Mouse (Mus musculus) hindbrain, embryonic 16.5 days (tissue): ENCODE results near the gene Zfp326. TPM values are rescaled to one million over a fixed set of nuclear protein-coding genes. Genes with fewer than 3 reads are reported as not detected.
A peak's percentile ranks its signal among the peaks of the same experiment; 100 is the strongest.

Experiments
- ATAC-seq: fragments of 200-750 bp; cut with Nextera tagmentation; 2 replicates; pipeline ENCODE4 v1.8.0; 2017; ENCODE audit warnings: moderate TSS enrichment, moderate library complexity
- H3K27ac ChIP-seq: fragments of 300-500 bp; sonication (generic); 2 replicates; pipeline ENCODE4 v1.5.1; 2014; ENCODE audit warnings: low read depth, mild to moderate bottlenecking, control low read depth, low read length, moderate library complexity
- H3K27me3 ChIP-seq: fragments of 300-500 bp; sonication (generic); replicated peaks from 2 replicates; pipeline ENCODE4 v1.6.1; 2014; ENCODE audit warnings: low read length; ENCODE audit not compliant: control insufficient read depth, insufficient read depth
- H3K36me3 ChIP-seq: fragments of 300-500 bp; sonication (generic); 2 replicates; pipeline ENCODE4 v1.6.1; 2014; ENCODE audit warnings: mild to moderate bottlenecking, low read length, moderate library complexity, mixed read lengths; ENCODE audit not compliant: control insufficient read depth, insufficient read depth
- H3K4me1 ChIP-seq: fragments of 300-500 bp; sonication (generic); 2 replicates; pipeline ENCODE4 v1.6.1; 2014; ENCODE audit warnings: low read depth, low read length; ENCODE audit not compliant: control insufficient read depth, insufficient read depth
- H3K4me2 ChIP-seq: fragments of 300-500 bp; sonication (generic); 2 replicates; pipeline ENCODE4 v1.6.1; 2014; ENCODE audit warnings: mild to moderate bottlenecking, low read length, control low read depth, moderate library complexity
- H3K4me3 ChIP-seq: fragments of 300-500 bp; sonication (generic); 2 replicates; pipeline ENCODE4 v1.5.1; 2014; ENCODE audit warnings: mild to moderate bottlenecking, low read length, control low read depth, moderate library complexity
- H3K9ac ChIP-seq: fragments of 300-500 bp; sonication (generic); 2 replicates; pipeline ENCODE4 v1.6.1; 2014; ENCODE audit warnings: low read depth, mild to moderate bottlenecking, control low read depth, low read length, moderate library complexity
- H3K9me3 ChIP-seq: fragments of 300-500 bp; sonication (generic); 2 replicates; pipeline ENCODE4 v1.6.1; 2014; ENCODE audit warnings: mild to moderate bottlenecking, low read length, moderate library complexity; ENCODE audit not compliant: control insufficient read depth
- WGBS: fragments of 180-500 bp; shearing (Covaris S2); extraction: QIAGEN DNeasy Blood & Tissue Kit; methylation state at CpG from one replicate; pipeline ENCODE4 v1.1.7; 2014; 5-methylcytosine and 5-hydroxymethylcytosine counted together
- polyA plus RNA-seq: library from polyadenylated mRNA; unstranded; fragments of >200 nt; fragmentation: Nextera tagmentation; extraction: Ambion mirVana; gene quantifications from 2 replicates; pipeline ENCODE4 v1.2.1, GENCODE M21; 2015

Zfp326 gene
- polyA plus RNA-seq, 1 experiment from 2014 or later, result 39.7 TPM

DNA sequence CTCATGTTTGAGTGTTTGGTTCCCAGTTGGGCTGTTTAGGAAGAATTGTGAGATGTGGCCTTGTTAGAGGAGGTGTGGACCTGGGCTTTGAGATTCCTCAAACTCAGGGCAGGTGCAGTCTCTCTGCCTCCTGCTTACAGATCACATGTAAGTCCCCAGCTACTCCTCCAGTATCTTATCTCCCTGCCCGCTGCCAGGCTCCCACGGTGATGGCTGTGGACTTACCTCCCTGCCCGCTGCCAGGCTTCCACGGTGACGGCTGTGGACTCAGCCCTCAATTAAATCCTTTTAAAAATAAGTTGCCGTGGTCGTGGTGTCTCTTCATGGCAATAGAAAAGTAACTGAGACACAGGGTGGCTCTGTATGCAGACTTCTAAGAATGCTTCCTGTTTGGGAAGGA is 3.4 kb upstream of the Zfp326 start:
- Histone ChIP-seq H3K4me2 (no peak overlapping the region), H3K27me3 (no peaks in the 10 kb centered on the region), H3K9me3 (no peaks in the 10 kb centered on the region), H3K36me3 (no peaks in the 10 kb centered on the region), H3K4me3 (no peak overlapping the region), H3K9ac (no peak overlapping the region), H3K27ac (no peak overlapping the region), H3K4me1 (peaks cover 7% of the 10 kb centered on the region)
- ATAC-seq, result no peak
- 47% methylated on average over 7 of the region's 7 CpGs for WGBS

DNA sequence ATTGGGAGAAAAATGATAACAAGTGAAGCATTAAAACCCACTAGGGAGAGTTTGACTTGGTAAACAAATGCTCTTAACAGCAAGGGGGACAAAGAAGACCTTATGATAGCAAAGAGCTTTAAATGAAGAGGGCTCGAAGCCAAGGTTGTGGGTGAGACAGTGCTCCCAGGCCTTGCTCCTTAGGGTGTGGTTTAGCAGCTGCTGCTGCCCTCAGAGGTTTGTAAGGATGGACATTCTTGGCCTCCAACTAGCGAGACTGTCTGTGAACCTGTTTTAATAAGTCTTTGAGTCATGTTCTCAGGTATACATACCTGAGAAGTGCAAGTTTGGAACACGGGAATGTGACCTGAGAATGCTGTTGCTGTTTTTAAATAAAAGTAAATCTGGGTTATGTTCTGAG is 2.6 kb upstream of the Zfp326 start:
- H3K4me2 ChIP-seq, result no peak overlapping the region
- no peaks in the 10 kb centered on the region for H3K9me3 ChIP-seq
- H3K27me3 ChIP-seq, result no peaks in the 10 kb centered on the region
- peaks cover 15% of the 10 kb centered on the region for H3K4me1 ChIP-seq
- H3K9ac ChIP-seq, result no peak overlapping the region
- H3K36me3 ChIP-seq, result no peaks in the 10 kb centered on the region
- H3K4me3 ChIP-seq, result no peak overlapping the region
- H3K27ac ChIP-seq, result no peak overlapping the region
- ATAC-seq, result no peak
- 74% methylated on average over 3 of the region's 3 CpGs for WGBS

GRCm38 (mm10) chr5:105874476-105874875 is 1.9 kb upstream of the Zfp326 start:
- Histone ChIP-seq H3K27ac (no peak overlapping the region), H3K4me2 (no peak overlapping the region), H3K4me1 (peaks cover 18% of the 10 kb centered on the region), H3K36me3 (no peaks in the 10 kb centered on the region), H3K27me3 (no peaks in the 10 kb centered on the region), H3K4me3 (no peak overlapping the region), H3K9me3 (no peaks in the 10 kb centered on the region), H3K9ac (no peak overlapping the region)
- ATAC-seq, result no peak
- WGBS, result 96% methylated on average over 11 of the region's 11 CpGs

- WGBS, result under 1% methylated on average over 34 of the region's 46 CpGs
- Histone ChIP-seq H3K4me1 (peaks cover 23% of the 10 kb centered on the region), H3K9me3 (no peaks in the 10 kb centered on the region), H3K9ac (peak overlapping the region; percentile 99), H3K36me3 (no peaks in the 10 kb centered on the region; the same call in 1 of the 2 replicates), H3K4me2 (peak overlapping the region; percentile 77), H3K27me3 (no peaks in the 10 kb centered on the region), H3K27ac (peak overlapping the region; percentile 91), H3K4me3 (peak overlapping the region; percentile 72)
- ATAC-seq, result peak; percentile 0; the same call in 1 of the 2 replicates
Observed at GRCm38 (mm10) chr5:105876925-105877774, 785 bp downstream of the Zfp326 start.

DNA sequence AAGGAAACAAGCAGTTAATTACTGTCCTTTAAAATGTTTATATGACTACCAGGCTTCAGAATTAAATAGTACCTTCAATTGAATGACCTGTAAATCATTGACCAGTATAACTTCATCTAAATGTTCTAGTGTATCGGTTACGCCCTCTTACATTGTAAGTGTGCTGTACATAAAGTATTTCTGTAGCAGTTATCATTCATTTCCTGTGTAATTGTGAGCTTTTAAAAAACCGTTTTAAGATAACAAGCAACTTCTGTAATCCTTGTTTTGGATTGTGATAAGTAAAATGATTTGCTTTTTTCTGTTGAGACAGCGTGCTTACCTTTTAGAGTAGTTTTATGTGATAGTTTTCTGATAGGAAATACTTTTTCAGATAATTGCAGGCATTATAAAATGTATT is 11.0 kb downstream of the Zfp326 start:
- 94% methylated on average over 4 of the region's 4 CpGs for WGBS
- no peaks in the 10 kb centered on the region for H3K4me1 ChIP-seq
- H3K9ac ChIP-seq, result no peak overlapping the region
- H3K4me3 ChIP-seq, result no peak overlapping the region
- no peak overlapping the region for H3K27ac ChIP-seq
- no peaks in the 10 kb centered on the region for H3K27me3 ChIP-seq
- ATAC-seq, result no peak
- no peaks in the 10 kb centered on the region for H3K9me3 ChIP-seq
- no peak overlapping the region for H3K4me2 ChIP-seq
- H3K36me3 ChIP-seq, result peaks cover 7% of the 10 kb centered on the region; the same call in 1 of the 2 replicates

DNA sequence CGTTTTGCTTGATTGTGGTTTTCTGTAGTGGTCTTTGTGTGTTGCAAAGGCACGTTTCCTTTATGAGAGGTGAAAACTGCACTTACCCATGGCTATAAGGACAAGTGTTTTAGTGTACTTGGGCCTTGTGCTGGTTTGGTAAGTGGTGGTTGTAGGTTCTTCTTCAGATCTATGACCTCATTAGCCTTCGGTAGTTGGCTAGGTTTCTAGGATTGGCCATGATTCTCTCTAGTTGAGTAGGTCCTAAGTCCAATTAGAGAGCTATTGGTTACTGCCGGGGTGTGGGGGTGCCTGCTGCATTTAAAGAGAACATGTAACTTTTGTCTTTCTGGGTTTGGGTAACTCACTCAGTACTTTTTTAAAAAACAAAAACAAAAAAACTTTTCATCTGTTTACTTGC is 21.8 kb downstream of the Zfp326 start:
- 98% methylated on average over 4 of the region's 4 CpGs for WGBS
- Histone ChIP-seq H3K4me1 (no peaks in the 10 kb centered on the region), H3K9ac (no peak overlapping the region), H3K36me3 (peaks cover 11% of the 10 kb centered on the region), H3K4me3 (no peak overlapping the region), H3K27me3 (no peaks in the 10 kb centered on the region), H3K27ac (no peak overlapping the region), H3K9me3 (no peaks in the 10 kb centered on the region), H3K4me2 (no peak overlapping the region)
- ATAC-seq, result no peak

GRCm38 (mm10) chr5:105909209-105909608 is 32.8 kb downstream of the Zfp326 start:
- H3K4me2 ChIP-seq, result no peak overlapping the region
- H3K36me3 ChIP-seq, result peaks cover 28% of the 10 kb centered on the region
- H3K27me3 ChIP-seq, result no peaks in the 10 kb centered on the region
- no peak overlapping the region for H3K9ac ChIP-seq
- H3K4me3 ChIP-seq, result no peak overlapping the region
- ATAC-seq, result no peak
- WGBS, result 90% methylated on average over 5 of the region's 5 CpGs
- no peaks in the 10 kb centered on the region for H3K9me3 ChIP-seq
- H3K4me1 ChIP-seq, result no peaks in the 10 kb centered on the region
- no peak overlapping the region for H3K27ac ChIP-seq

DNA sequence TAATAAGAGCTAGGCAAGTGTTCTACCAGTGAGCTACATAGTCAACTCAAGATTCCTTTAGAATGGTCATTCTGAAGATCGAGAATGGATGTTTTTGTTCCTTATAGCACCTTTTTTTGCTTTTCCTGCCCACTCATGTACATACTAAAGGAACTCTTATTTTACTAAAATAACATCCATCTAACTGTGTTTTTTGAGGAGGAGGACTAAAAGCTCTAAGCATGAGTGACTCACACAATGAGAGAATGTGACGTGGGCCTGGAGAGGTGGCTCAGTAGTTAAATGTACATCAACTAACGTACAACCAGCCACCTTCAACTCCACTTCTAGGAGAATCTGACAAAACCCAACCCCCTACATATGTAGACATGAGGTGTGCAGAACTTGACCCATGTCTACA is 33.3 kb downstream of the Zfp326 start:
- Histone ChIP-seq H3K9me3 (no peaks in the 10 kb centered on the region), H3K27ac (no peak overlapping the region), H3K4me2 (no peak overlapping the region), H3K4me1 (no peaks in the 10 kb centered on the region), H3K27me3 (no peaks in the 10 kb centered on the region), H3K36me3 (peaks cover 28% of the 10 kb centered on the region), H3K4me3 (no peak overlapping the region), H3K9ac (no peak overlapping the region)
- 92% methylated on average over 3 of the region's 3 CpGs for WGBS
- ATAC-seq, result no peak

DNA sequence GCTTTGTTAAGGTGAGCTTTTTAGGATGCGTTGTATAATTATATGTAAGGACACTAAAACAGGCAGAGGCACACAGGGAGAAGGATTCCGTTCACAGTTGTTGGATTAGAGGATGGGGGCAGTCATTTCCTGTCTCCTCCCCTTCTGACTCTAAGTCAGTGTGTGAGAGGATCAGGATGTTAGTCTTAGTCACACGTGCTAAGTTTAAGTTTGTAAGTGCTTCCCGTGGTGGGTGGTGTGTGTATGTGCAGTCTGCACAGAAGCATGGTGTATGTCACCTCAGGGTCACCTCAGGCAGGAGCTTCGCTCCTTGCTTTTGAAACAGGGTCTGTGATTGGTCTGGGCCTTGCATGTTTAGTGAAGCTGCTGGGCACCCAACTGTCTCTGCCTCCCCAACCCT is 35.1 kb downstream of the Zfp326 start:
- Histone ChIP-seq H3K36me3 (peaks cover 34% of the 10 kb centered on the region), H3K4me2 (no peak overlapping the region), H3K9me3 (no peaks in the 10 kb centered on the region), H3K27me3 (no peaks in the 10 kb centered on the region), H3K9ac (no peak overlapping the region), H3K27ac (no peak overlapping the region), H3K4me3 (no peak overlapping the region), H3K4me1 (no peaks in the 10 kb centered on the region)
- no peak for ATAC-seq
- WGBS, result 79% methylated on average over 5 of the region's 5 CpGs
